Mouse (Mus musculus) olfactory bulb, adult 2 months (tissue): ENCODE measurements around the gene Pfn1.

Experiments
- CTCF ChIP-seq: fragments of 200-500 bp; IDR thresholded peaks from 2 replicates; pipeline ENCODE4 v1.5.1; 2012; ENCODE audit warnings: low read depth, mild to moderate bottlenecking, low read length, moderate library complexity; ENCODE audit not compliant: insufficient read depth
- POLR2A ChIP-seq: fragments of 200-500 bp; IDR thresholded peaks from 2 replicates; pipeline ENCODE4 v1.6.1; 2012; ENCODE audit warnings: mild to moderate bottlenecking, low read depth, low read length, moderate library complexity; ENCODE audit not compliant: insufficient read depth

- TF ChIP-seq CTCF, result no peak
- TF ChIP-seq POLR2A, result no peak
Observed at GRCm38 (mm10) chr11:70635601-70636000, 18.8 kb downstream of the Pfn1 start.
